ENCODE assay signal across 9 mouse cellular contexts in genomic region chr13:64098992-64099391, GRCm38 (mm10). TPM values are rescaled to one million over a fixed set of nuclear protein-coding genes. Genes with fewer than 3 reads are reported as not detected.
DNase-seq lines count a peak whose midpoint lies in the region; ATAC-seq lines count a peak whose summit lies in the region.
"Had no signal": no experiment of that assay in that cellular context is flagged by ENCODE, and none has a peak within 500 bp of the region (broad histone marks: within the 10 kb centered on the region; RNA-seq: fewer than 3 reads in every experiment).

No protein-coding gene starts in this region.

- intact Hi-C loops in left cerebral cortex, postnatal 4 days (cut with DNase I): no loop called here

- ATAC-seq in cerebellum, adult (ENCODE audit: insufficient number of reproducible peaks, low FRiP score, low TSS enrichment): no peak

- DNase-seq in cerebellum, postnatal 25 days: peak; percentile 12 to 38
- peak; percentile 42 for DNase-seq in left cerebral cortex, postnatal 4 days
- no peak for DNase-seq in left cerebral cortex, adult 9 months (ENCODE audit: low spot score in 2 of 2)
- peak; percentile 78 for DNase-seq in ZHBTc4 (ENCODE audit: low read depth, low spot score)
- DNase-seq in lung, postnatal 10 days: peak; percentile 48
- no peak for DNase-seq in ovary, postnatal 36 days (ENCODE audit: low spot score)
- DNase-seq in layer of hippocampus, adult 9-11 months: no peak

RNA-seq across cellular contexts. Expression of gene Hsd17b3, which starts 10.0 kb away (rescaled TPM):
- under 1 TPM in 1 of 2 experiments, not detected in 1; 0.64 TPM for total RNA-seq in left cerebral cortex, postnatal 4 days (2021)
- total RNA-seq: hematopoietic stem cell, adult 5-6 weeks had no signal

RNA-seq across cellular contexts. Expression of gene Slc35d2, which starts 30.2 kb away (rescaled TPM):
- total RNA-seq in left cerebral cortex, postnatal 4 days (2021): 1 to 10 TPM in 1 of 2 experiments, under 1 TPM in 1; 0.96 to 1.2 TPM

RNA-seq across cellular contexts. Expression of gene Zfp367, which starts 54.0 kb away (rescaled TPM):
- total RNA-seq in left cerebral cortex, postnatal 4 days (2021): 1 to 10 TPM; 4.9 to 5.4 TPM

Comparison
In these comparisons a context has a peak if more than half of its experiments do, and no peak if none do; other contexts are left out.
1. DNase-seq: peak in cerebellum, postnatal 25 days (2 of 2), left cerebral cortex, postnatal 4 days (single experiment), ZHBTc4 (single experiment) and lung, postnatal 10 days (single experiment); none in left cerebral cortex, adult 9 months (0 of 2), ovary, postnatal 36 days (single experiment) and layer of hippocampus, adult 9-11 months (single experiment).